Mouse (Mus musculus) forebrain, embryonic 12.5 days (tissue): ENCODE results near the gene Hdac10. TPM values are rescaled to one million over a fixed set of nuclear protein-coding genes. Genes with fewer than 3 reads are reported as not detected.

ENCODE experiments used
- ATAC-seq: fragments of 200-750 bp; cut with Nextera tagmentation; 2 replicates; pipeline ENCODE4 v1.8.0; 2017; ENCODE audit warnings: moderate TSS enrichment; ENCODE audit not compliant: low FRiP score
- H3K27ac ChIP-seq: fragments of 300-500 bp; sonication (generic); 2 replicates; pipeline ENCODE4 v1.5.1; 2016; ENCODE audit warnings: mild to moderate bottlenecking
- H3K27me3 ChIP-seq: fragments of 300-500 bp; sonication (generic); 2 replicates; pipeline ENCODE4 v1.6.1; 2016; ENCODE audit warnings: mild to moderate bottlenecking
- H3K36me3 ChIP-seq: fragments of 300-500 bp; sonication (generic); replicated peaks from 2 replicates; pipeline ENCODE4 v1.6.1; 2016; ENCODE audit warnings: mild to moderate bottlenecking
- H3K4me1 ChIP-seq: fragments of 300-500 bp; sonication (generic); 2 replicates; pipeline ENCODE4 v1.6.1; 2016
- H3K4me2 ChIP-seq: fragments of 300-500 bp; sonication (generic); 2 replicates; pipeline ENCODE4 v1.6.1; 2016; ENCODE audit warnings: mild to moderate bottlenecking, moderate library complexity
- H3K4me3 ChIP-seq: fragments of 300-500 bp; sonication (generic); replicated peaks from 2 replicates; pipeline ENCODE4 v1.5.1; 2016; ENCODE audit warnings: mild to moderate bottlenecking
- H3K9ac ChIP-seq: fragments of 300-500 bp; sonication (generic); 2 replicates; pipeline ENCODE4 v1.6.1; 2016; ENCODE audit warnings: mild to moderate bottlenecking
- H3K9me3 ChIP-seq: fragments of 300-500 bp; sonication (generic); 2 replicates; pipeline ENCODE4 v1.6.1; 2016
- whole genome bisulfite sequencing: fragments of 180-500 bp; shearing (Covaris S2); methylation state at CpG from one replicate; pipeline ENCODE4 v1.1.7; 2016; 5-methylcytosine and 5-hydroxymethylcytosine counted together
- polyA plus RNA-seq: library from polyadenylated mRNA; unstranded; fragments of >200 nt; fragmentation: Nextera tagmentation; extraction: Ambion mirVana; gene quantifications from 2 replicates; pipeline ENCODE4 v1.2.1, GENCODE M21; 2016

The Hdac10 gene
- polyA plus RNA-seq, 1 experiment from 2014 or later, result 20.5 TPM

DNA sequence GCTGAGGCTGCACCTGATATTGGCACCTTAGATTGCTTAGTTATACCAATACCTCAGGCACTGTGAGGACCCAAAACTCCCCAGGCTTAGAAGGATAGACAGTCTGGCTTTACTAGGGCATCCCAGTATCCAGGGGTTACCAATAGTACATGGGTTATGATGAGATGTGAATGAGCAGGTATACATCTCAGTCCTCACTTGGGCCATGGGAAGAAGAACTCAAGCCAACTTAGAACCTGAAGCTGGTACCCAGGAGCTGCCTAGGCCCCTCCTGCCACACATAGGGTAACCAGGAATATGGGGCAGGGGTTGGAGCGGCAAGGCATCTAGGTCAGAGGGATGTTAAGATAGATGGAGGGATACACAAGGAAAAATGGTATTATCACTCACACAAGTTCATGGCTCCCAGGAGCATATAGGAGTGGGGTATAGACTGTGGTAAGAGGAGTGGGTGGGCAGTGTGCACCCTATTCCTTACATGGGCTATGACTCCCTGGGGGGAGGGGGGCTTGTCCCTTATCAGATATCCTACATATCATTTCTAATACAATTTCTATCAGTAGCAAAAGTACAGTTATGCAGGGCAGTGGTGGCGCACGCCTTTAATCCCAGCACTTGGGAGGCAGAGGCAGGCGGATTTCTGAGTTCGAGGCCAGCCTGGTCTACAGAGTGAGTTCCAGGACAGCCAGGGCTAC lies 8.1 kb upstream of the Hdac10 start:
- H3K9me3 ChIP-seq, result no peaks in the 10 kb centered on the region
- no peak overlapping the region for H3K9ac ChIP-seq
- 96% methylated on average over 5 of the region's 5 CpGs for WGBS
- H3K4me1 ChIP-seq, result peaks cover 33% of the 10 kb centered on the region
- H3K36me3 ChIP-seq, result peaks cover 2% of the 10 kb centered on the region; the same call in 1 of the 2 replicates
- H3K4me3 ChIP-seq, result no peak overlapping the region
- H3K27me3 ChIP-seq, result peaks cover 16% of the 10 kb centered on the region
- H3K27ac ChIP-seq, result no peak overlapping the region
- no peak overlapping the region for H3K4me2 ChIP-seq
- ATAC-seq, result no peak

DNA sequence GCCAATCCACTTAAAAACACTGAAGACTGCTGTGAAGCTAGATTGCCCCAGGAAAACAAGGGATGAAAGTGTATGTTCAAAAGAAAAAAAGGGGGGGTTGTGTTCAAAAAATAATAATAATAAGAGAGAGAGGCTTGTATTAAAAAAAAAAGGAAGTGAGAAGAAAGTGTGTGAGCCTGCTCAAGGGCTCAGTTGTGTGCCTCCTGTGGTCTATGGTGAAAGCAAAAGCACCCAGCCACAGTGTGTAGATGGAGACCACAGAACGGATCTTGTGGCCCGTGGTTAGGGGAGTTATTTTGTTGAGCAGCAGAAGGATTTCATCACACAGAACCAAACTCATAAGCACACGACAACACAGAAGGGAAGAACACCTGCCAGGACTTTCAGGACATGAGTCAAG lies 2.8 kb upstream of the Hdac10 start:
- WGBS, result 89% methylated on average over 3 of the region's 3 CpGs
- H3K9me3 ChIP-seq, result no peaks in the 10 kb centered on the region
- no peak overlapping the region for H3K4me3 ChIP-seq
- no peak overlapping the region for H3K4me2 ChIP-seq
- H3K27me3 ChIP-seq, result no peaks in the 10 kb centered on the region
- no peak overlapping the region for H3K9ac ChIP-seq
- no peak overlapping the region for H3K27ac ChIP-seq
- peaks cover 12% of the 10 kb centered on the region; the same call in 1 of the 2 replicates for H3K36me3 ChIP-seq
- ATAC-seq, result no peak
- H3K4me1 ChIP-seq, result peaks cover 15% of the 10 kb centered on the region

DNA sequence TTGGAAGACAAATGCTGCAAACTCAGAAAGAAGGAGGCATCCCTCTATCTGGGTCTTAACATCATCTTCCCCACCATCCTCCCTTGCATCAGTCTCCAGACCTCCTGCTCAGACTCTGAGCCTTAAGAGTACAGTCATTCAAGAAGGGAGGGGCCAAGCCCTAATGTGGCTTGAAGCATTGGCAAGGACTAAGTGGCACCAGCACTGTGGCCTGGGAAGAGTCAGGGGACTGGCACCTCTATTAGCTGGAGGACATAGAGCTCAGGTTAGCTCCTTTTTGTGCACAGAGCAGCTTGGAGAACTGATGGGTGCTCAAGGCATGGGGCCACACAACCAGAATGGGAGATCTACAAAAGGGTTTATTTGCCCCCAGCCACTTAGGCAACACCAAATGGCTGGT lies 1.7 kb upstream of the Hdac10 start:
- no peak overlapping the region for H3K4me3 ChIP-seq
- no peak for ATAC-seq
- H3K9ac ChIP-seq, result no peak overlapping the region
- no peak overlapping the region for H3K4me2 ChIP-seq
- peaks cover 15% of the 10 kb centered on the region; the same call in 1 of the 2 replicates for H3K36me3 ChIP-seq
- no peaks in the 10 kb centered on the region for H3K27me3 ChIP-seq
- H3K9me3 ChIP-seq, result no peaks in the 10 kb centered on the region
- H3K27ac ChIP-seq, result no peak overlapping the region
- peaks cover 15% of the 10 kb centered on the region for H3K4me1 ChIP-seq

DNA sequence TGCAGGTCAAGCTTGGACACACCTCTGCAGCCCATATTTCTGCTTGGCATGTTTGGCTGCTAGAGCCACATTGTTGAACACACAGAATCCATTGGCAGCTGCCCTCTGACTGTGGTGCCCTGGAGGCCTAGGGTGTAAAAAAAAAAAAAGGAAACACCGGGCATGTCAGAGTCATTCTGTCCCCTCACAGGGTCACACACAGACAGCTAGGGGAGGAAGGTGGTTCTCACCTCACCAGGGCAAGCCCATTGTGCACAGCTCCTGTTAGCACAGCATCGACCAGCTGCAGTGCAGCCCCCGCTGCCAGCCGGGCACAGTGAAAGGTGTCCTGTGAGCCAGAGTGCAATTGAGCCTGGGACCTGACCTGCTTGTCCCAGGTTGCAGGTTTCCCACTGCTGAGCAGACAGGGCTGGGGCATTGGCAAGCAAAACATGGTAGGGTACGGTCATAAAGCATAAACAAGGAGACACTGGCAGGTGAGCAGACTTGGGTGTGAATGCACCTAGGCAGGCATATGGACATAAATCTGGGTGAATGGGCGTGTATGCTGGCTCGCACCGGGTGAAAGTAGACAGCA lies 1.0 kb downstream of the Hdac10 start:
- H3K9me3 ChIP-seq, result no peaks in the 10 kb centered on the region

DNA sequence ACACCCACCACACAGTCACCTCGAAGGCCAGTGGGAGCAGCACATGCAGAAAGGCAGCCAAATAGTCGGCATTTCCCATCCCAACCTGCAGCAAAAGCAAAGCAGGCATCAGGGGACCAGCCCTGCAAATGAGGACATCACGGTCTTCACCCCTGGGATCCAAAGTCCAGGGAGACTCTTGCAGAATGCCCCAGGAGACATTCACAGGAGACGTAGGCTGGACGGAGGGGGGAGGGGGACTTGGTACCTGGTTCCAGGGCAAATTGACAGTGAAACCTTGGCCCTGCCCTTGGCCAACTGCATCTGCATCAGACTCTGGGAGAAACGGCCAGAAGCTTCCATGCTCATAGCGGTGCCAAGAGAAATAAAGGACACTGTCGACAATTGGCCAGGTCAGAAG lies 1.9 kb downstream of the Hdac10 start:
- ATAC-seq, result no peak
- no peak overlapping the region for H3K4me2 ChIP-seq
- peaks cover 34% of the 10 kb centered on the region for H3K4me1 ChIP-seq
- no peaks in the 10 kb centered on the region for H3K9me3 ChIP-seq
- no peak overlapping the region for H3K9ac ChIP-seq
- WGBS, result 88% methylated on average over 8 of the region's 8 CpGs
- H3K4me3 ChIP-seq, result no peak overlapping the region
- H3K27me3 ChIP-seq, result no peaks in the 10 kb centered on the region
- H3K27ac ChIP-seq, result no peak overlapping the region
- H3K36me3 ChIP-seq, result peaks cover 17% of the 10 kb centered on the region; the same call in 1 of the 2 replicates

More for the DNA sequence above, 1.0 kb downstream of the Hdac10 start:
- Histone ChIP-seq H3K9ac (peak overlapping the region; percentile 69), H3K36me3 (peaks cover 19% of the 10 kb centered on the region; the same call in 1 of the 2 replicates), H3K4me2 (peak overlapping the region; percentile 71), H3K27me3 (no peaks in the 10 kb centered on the region), H3K4me1 (peaks cover 26% of the 10 kb centered on the region), H3K27ac (no peak overlapping the region), H3K4me3 (peak overlapping the region; percentile 57)
- no peak for ATAC-seq
- 91% methylated on average over 8 of the region's 8 CpGs for WGBS

DNA sequence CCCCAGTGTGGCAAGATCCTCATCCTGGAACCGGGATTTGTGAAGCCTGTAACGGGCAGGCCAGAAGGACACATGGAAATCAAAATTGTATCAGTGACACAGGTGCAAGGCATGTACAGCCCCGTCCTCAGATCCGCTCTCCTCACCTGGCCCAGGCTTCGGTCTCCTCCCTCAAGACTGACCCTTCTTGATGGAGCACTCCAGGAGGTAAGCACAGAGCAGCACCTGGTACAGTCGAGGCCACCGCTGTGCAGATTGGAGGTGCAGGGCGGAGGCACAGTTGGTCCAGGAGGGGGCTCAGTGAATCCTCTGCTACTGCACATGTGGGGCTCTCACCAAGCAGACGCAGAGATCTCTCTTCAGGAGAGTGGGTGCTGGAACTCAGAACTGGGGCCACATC lies 3.1 kb downstream of the Hdac10 start:
- H3K4me2 ChIP-seq, result no peak overlapping the region
- no peak overlapping the region for H3K9ac ChIP-seq
- H3K27ac ChIP-seq, result no peak overlapping the region
- no peaks in the 10 kb centered on the region for H3K9me3 ChIP-seq
- H3K36me3 ChIP-seq, result peaks cover 9% of the 10 kb centered on the region
- H3K4me3 ChIP-seq, result no peak overlapping the region
- whole genome bisulfite sequencing, result 93% methylated on average over 9 of the region's 9 CpGs
- peaks cover 47% of the 10 kb centered on the region for H3K4me1 ChIP-seq
- no peak for ATAC-seq
- no peaks in the 10 kb centered on the region for H3K27me3 ChIP-seq

DNA sequence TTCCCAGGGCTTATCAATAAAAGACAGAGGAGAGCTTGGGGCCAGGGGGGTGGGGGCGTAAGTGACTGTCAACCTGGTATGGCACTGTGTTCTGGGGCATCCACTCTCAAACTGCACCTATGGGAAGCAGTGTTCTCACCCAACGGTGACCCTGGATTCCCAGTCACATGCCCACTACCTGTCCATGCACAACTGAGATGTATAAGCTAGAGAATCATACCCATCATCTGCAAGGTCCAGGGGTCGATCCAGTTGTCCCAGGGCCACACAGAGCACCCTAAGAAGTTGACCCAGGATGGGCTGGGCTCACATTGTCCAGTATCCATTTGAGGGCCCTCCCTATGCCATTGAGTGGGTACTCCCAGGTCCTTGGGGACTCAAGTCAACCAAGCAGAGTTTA lies 4.2 kb downstream of the Hdac10 start:
- Histone ChIP-seq H3K4me2 (no peak overlapping the region), H3K9me3 (no peaks in the 10 kb centered on the region), H3K4me3 (no peak overlapping the region), H3K27ac (no peak overlapping the region), H3K36me3 (peaks cover 19% of the 10 kb centered on the region), H3K4me1 (peaks cover 56% of the 10 kb centered on the region), H3K27me3 (no peaks in the 10 kb centered on the region), H3K9ac (no peak overlapping the region)
- 92% methylated on average over 3 of the region's 3 CpGs for WGBS
- ATAC-seq, result no peak

DNA sequence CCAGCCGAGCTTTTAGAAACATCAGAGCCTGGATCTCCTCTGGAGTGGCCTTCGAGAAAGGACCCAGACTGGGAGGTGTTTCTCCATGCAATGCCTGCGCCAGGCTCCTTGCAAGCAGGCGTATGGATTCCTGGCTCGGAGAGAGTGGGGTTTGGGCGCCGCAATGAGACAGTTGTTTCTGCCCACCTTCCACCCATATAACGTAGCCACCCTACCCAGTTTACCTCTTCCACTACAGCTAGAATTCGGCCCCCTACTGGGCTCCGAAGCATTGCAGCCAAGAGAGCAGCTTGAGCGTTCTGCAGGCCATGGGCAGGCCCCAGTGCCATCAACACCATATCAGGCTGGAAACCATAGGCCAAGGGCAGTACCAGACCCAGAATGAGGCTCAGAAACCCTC lies 4.9 kb downstream of the Hdac10 start:
- 34% methylated on average over 11 of the region's 11 CpGs for WGBS
- H3K27me3 ChIP-seq, result no peaks in the 10 kb centered on the region
- peaks cover 52% of the 10 kb centered on the region for H3K4me1 ChIP-seq
- peaks cover 25% of the 10 kb centered on the region for H3K36me3 ChIP-seq
- peak overlapping the region; percentile 84 for H3K27ac ChIP-seq
- peak overlapping the region; percentile 82 for H3K9ac ChIP-seq
- peak; percentile 13; the same call in 1 of the 2 replicates for ATAC-seq
- H3K4me3 ChIP-seq, result peak overlapping the region; percentile 86
- no peaks in the 10 kb centered on the region for H3K9me3 ChIP-seq
- H3K4me2 ChIP-seq, result peak overlapping the region; percentile 96

DNA sequence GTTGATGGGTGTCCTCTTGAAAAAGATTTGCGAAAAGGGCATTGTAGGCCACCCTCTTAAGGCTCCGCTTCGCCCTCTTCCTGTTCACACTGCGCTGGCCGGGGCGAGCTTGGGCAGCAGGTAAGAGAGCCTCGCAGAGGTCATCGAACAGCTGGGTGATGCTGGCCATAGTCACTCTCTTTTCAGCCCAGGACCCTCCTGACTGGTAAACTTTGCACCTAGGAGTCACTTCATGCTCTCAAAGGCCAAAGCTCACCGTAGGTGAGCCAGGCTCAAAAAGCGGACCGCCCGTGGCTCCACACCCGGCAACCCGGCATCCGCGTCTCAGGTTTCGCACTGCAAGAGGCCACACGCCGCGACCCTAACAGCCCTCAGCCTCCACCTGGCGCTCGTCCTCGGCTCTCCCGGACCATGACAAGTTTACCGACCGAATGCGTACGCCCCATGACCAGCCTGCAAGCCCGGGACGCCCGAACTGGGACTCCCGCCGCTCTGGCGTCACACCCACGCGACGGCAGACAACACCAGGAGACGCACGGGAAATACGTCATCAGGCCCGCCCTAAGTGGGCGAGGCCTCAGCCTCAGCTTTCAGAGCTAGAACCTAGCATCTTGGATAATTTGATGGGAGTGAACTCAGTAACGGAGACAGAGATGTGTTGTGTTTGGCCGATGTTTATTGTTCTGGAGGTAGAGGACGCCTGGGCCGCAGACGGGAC lies 5.7 kb downstream of the Hdac10 start, which contains the start of gene Tubgcp6:
TSS of gene Tubgcp6 (minus strand) at position 464 of the 718 bp plus-strand sequence.
- H3K27me3 ChIP-seq, result no peaks in the 10 kb centered on the region
- peaks cover 47% of the 10 kb centered on the region for H3K4me1 ChIP-seq
- peak; percentile 87 for ATAC-seq
- H3K4me3 ChIP-seq, result peak within 1 kb of the TSS; percentile 86
- under 1% methylated on average over 47 of the region's 47 CpGs for WGBS
- no peaks in the 10 kb centered on the region for H3K9me3 ChIP-seq
- H3K4me2 ChIP-seq, result peak within 1 kb of the TSS; percentile 96
- H3K9ac ChIP-seq, result peak within 1 kb of the TSS; percentile 82
- peak within 1 kb of the TSS; percentile 84 for H3K27ac ChIP-seq
- H3K36me3 ChIP-seq, result peaks cover 33% of the 10 kb centered on the region

DNA sequence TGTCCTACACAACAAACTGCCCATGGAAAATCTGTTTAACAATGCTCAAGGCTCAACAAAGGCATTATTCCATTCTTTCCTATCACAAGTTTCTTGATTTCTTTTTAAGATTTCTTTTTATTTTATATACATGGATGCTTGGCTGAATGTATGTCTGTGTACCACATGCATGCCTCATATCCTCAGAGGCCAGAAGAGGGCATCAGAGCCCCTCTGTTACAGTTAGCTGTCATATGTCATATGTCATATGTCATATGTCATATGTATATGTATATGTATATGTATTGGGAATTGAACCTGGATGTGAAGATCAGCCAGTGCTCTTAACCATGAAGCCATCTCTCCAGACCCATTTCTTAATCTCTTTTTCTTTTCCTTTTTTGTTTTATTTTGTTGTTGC lies 10.5 kb downstream of the Hdac10 start:
- ATAC-seq, result no peak
- Histone ChIP-seq H3K9ac (no peak overlapping the region), H3K27me3 (no peaks in the 10 kb centered on the region), H3K27ac (no peak overlapping the region), H3K9me3 (no peaks in the 10 kb centered on the region), H3K36me3 (peaks cover 65% of the 10 kb centered on the region), H3K4me2 (no peak overlapping the region), H3K4me1 (peaks cover 32% of the 10 kb centered on the region), H3K4me3 (no peak overlapping the region)

DNA sequence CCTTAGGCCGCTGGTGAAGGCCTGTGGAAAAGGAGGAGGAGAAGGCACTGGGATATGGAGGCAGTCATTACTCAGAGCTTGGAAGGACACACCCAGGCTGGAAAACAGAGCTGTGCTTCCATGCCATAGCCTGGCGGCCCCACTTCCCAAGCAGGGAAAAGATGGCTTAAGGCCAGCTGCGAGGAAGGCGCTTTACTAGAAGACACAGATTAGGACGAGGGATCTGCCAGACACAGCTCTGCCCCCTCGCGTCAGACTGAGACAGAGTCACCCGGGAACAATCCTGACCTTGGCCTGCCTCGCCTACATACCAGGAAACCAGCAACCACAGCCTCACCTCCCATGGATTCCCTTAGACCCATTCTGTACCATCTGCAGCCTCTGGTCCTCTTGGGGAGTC lies 18.4 kb downstream of the Hdac10 start:
- Histone ChIP-seq H3K4me2 (no peak overlapping the region), H3K9ac (no peak overlapping the region), H3K9me3 (no peaks in the 10 kb centered on the region), H3K27ac (no peak overlapping the region), H3K36me3 (peaks cover 91% of the 10 kb centered on the region), H3K4me3 (no peak overlapping the region), H3K4me1 (no peaks in the 10 kb centered on the region), H3K27me3 (no peaks in the 10 kb centered on the region)
- WGBS, result 90% methylated on average over 9 of the region's 9 CpGs
- ATAC-seq, result no peak

DNA sequence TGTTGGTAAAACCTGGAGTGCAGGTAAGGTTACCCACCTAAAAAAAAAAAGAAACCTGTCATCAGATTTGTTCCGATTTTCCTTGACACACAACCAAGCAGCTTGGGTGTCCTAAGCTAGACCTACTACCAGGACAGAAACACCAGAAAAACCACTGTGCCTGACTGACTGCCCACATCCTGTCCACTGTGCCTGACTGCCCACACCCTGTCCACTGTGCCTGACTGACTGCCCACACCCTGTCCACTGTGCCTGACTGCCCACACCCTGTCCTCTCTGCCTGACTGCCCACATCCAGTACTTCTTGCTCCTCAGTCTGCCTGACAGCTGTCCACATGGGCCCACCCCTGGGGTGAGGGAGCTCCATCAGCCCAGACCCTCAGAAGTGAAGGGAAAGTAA lies 21.5 kb downstream of the Hdac10 start:
- Histone ChIP-seq H3K27ac (no peak overlapping the region), H3K9ac (no peak overlapping the region), H3K4me3 (no peak overlapping the region), H3K27me3 (no peaks in the 10 kb centered on the region), H3K36me3 (peaks cover 97% of the 10 kb centered on the region), H3K4me1 (no peaks in the 10 kb centered on the region), H3K4me2 (no peak overlapping the region), H3K9me3 (no peaks in the 10 kb centered on the region)
- no peak for ATAC-seq
- WGBS, result 94% methylated on average over 1 of the region's 1 CpGs
